Mouse (Mus musculus) small intestine, adult 2 months (tissue): Measurements from ENCODE around the gene Gphn.

ENCODE experiments used
- CTCF ChIP-seq: fragments of 200-500 bp; IDR thresholded peaks from 2 replicates; pipeline ENCODE4 v1.5.1; 2012; ENCODE audit warnings: low read depth, mild to moderate bottlenecking, control low read depth, inconsistent platforms, low read length, moderate library complexity, mixed read lengths; ENCODE audit not compliant: insufficient replicate concordance, insufficient read length; ENCODE audit errors: extremely low read depth
- POLR2A ChIP-seq: fragments of 200-500 bp; IDR thresholded peaks from 2 replicates; pipeline ENCODE4 v1.6.1; 2012; ENCODE audit warnings: low read depth, mild to moderate bottlenecking, control low read depth, inconsistent platforms, low read length, moderate library complexity

DNA sequence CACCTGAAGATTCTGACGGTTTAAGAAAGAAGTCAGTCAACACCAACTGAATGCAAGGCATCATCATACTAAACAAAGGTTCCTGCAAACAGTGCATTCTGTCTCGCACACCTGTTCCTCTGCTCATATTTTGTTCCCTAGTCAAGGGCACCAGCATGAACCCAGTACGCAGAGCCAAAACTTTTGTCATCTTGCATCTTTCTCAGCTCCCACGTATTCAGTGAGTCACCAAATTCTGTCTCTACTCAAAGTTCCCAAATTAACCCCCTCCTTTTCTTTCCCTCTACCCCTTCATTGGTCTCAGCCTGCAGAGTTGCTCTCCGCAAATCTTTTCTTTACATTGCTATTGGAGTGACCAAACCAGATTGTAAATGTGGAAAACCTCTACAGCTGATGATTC, 462.7 kb downstream of the Gphn start:
- TF ChIP-seq CTCF (no peak), POLR2A (no peak)
